Mouse (Mus musculus) left cerebral cortex, adult 2 months (tissue): ENCODE measurements around the gene Il12rb1. TPM values are rescaled to one million over a fixed set of nuclear protein-coding genes. Genes with fewer than 3 reads are reported as not detected.
A peak's percentile ranks its signal among the peaks of the same experiment; 100 is the strongest.
"Not testable (repeated sequence)": the region's sequence is repeated elsewhere in the genome, so short reads cannot be mapped to it uniquely, and the experiment has no call there.

ENCODE experiments used
- DNase-seq, 2 experiments: peaks; one replicate each; pipeline ENCODE4 v3.0.0; 2021 to 2022; ENCODE audit warnings: low spot score in 2 of 2, mixed read lengths in 1 of 2; ENCODE audit errors: extremely low spot score in 1 of 2
- H3K27ac ChIP-seq: fragments of 200-600 bp; 2 replicates; pipeline ENCODE4 v1.8.1; 2022
- H3K4me3 ChIP-seq: fragments of 200-600 bp; 2 replicates; pipeline ENCODE4 v1.8.1; 2022
- CTCF ChIP-seq: fragments of 200-600 bp; IDR thresholded peaks from 2 replicates; pipeline ENCODE4 v1.8.1; 2022; ENCODE audit warnings: antibody characterized with exemption, mild to moderate bottlenecking, moderate library complexity
- intact Hi-C: fragments of 180-260 bp; cut with DNase I; formaldehyde crosslinking; loops from one replicate; pipeline ENCODE4 v1.15.1; 2025
- total RNA-seq, 2 experiments: library from RNA; stranded (reverse); gene quantifications; 2 replicates each; pipeline ENCODE4 v1.2.3; 2021

Il12rb1 gene
- total RNA-seq, 2 experiments from 2014 or later, result 0.77 to 0.82 TPM

- TF ChIP-seq CTCF, result no peak
- Histone ChIP-seq H3K4me3 (no peak overlapping the region), H3K27ac (no peak overlapping the region)
- intact Hi-C loops, result no loop called here
- DNase-seq, result no peak
Observed at GRCm38 (mm10) chr8:70820101-70820935, 12.1 kb downstream of the Il12rb1 start.

- intact Hi-C loops, result no loop called here
- TF ChIP-seq CTCF, result peak; percentile 94
- Histone ChIP-seq H3K27ac (no peak overlapping the region), H3K4me3 (no peak overlapping the region)
- DNase-seq, result peak; percentile 62 to 74
Observed at GRCm38 (mm10) chr8:70821399-70821962, 13.2 kb downstream of the Il12rb1 start.

GRCm38 (mm10) chr8:70821992-70822391 lies 13.7 kb downstream of the Il12rb1 start:
- peak in 1 of 2 experiments; percentile 38 for DNase-seq
- intact Hi-C loops, result loop anchor here (1.0 kb wide), 1 partner anchor 19 kb away; no protein-coding TSS in a partner anchor
- H3K4me3 ChIP-seq, result no peak overlapping the region
- no peak for TF ChIP-seq CTCF
- H3K27ac ChIP-seq, result no peak overlapping the region

- DNase-seq, H3K4me3 ChIP-seq, H3K27ac ChIP-seq: not testable (repeated sequence)
- intact Hi-C loops, result loop anchor here (1.0 kb wide), 1 partner anchor 19 kb away; no protein-coding TSS in a partner anchor
Observed at GRCm38 (mm10) chr8:70822594-70822993, 14.3 kb downstream of the Il12rb1 start.

- TF ChIP-seq CTCF, result no peak
- intact Hi-C loops, result no loop called here
- H3K4me3 ChIP-seq, result no peak overlapping the region
- no peak overlapping the region for H3K27ac ChIP-seq
- no peak for DNase-seq
Observed at GRCm38 (mm10) chr8:70823802-70824201, 15.6 kb downstream of the Il12rb1 start.

- no peak overlapping the region for H3K27ac ChIP-seq
- DNase-seq, result no peak
- intact Hi-C loops, result no loop called here
- no peak for TF ChIP-seq CTCF
- H3K4me3 ChIP-seq, result no peak overlapping the region
Observed at GRCm38 (mm10) chr8:70825816-70826215, 17.6 kb downstream of the Il12rb1 start.

- intact Hi-C loops, result no loop called here
- Histone ChIP-seq H3K4me3 (no peak overlapping the region), H3K27ac (no peak overlapping the region)
- DNase-seq, result no peak
- peak; percentile 11 for TF ChIP-seq CTCF
Observed at GRCm38 (mm10) chr8:70827010-70827409, 18.8 kb downstream of the Il12rb1 start.

GRCm38 (mm10) chr8:70827796-70828195 lies 19.5 kb downstream of the Il12rb1 start:
- H3K4me3 ChIP-seq, result no peak overlapping the region
- intact Hi-C loops, result no loop called here
- no peak for DNase-seq

GRCm38 (mm10) chr8:70831517-70831916 lies 23.3 kb downstream of the Il12rb1 start:
- Histone ChIP-seq H3K4me3 (no peak overlapping the region), H3K27ac (no peak overlapping the region)
- DNase-seq, result no peak
- intact Hi-C loops, result no loop called here
- no peak for TF ChIP-seq CTCF

More at GRCm38 (mm10) chr8:70827796-70828195, 19.5 kb downstream of the Il12rb1 start:
- no peak overlapping the region for H3K27ac ChIP-seq
- no peak for TF ChIP-seq CTCF

GRCm38 (mm10) chr8:70832371-70832770 lies 24.1 kb downstream of the Il12rb1 start:
- no peak for DNase-seq
- no peak for TF ChIP-seq CTCF
- Histone ChIP-seq H3K4me3 (no peak overlapping the region), H3K27ac (no peak overlapping the region)
- intact Hi-C loops, result no loop called here

- H3K4me3 ChIP-seq, result no peak overlapping the region
- peak overlapping the region; percentile 55 for H3K27ac ChIP-seq
- DNase-seq, result no peak
- intact Hi-C loops, result no loop called here
- no peak for TF ChIP-seq CTCF
Observed at GRCm38 (mm10) chr8:70833018-70833482, 24.8 kb downstream of the Il12rb1 start.

GRCm38 (mm10) chr8:70833520-70833919 lies 25.3 kb downstream of the Il12rb1 start:
- no peak for TF ChIP-seq CTCF
- peak in 1 of 2 experiments; percentile 42 for DNase-seq
- Histone ChIP-seq H3K27ac (peak overlapping the region; percentile 55), H3K4me3 (no peak overlapping the region)
- intact Hi-C loops, result no loop called here
